Mouse (Mus musculus) hindbrain, embryonic 12.5 days (tissue): ENCODE measurements around the gene Rfpl4b. TPM values are rescaled to one million over a fixed set of nuclear protein-coding genes. Genes with fewer than 3 reads are reported as not detected.
"Not testable (repeated sequence)": the region's sequence is repeated elsewhere in the genome, so short reads cannot be mapped to it uniquely, and the experiment has no call there.

ENCODE experiments used
- ATAC-seq: fragments of 200-750 bp; cut with Nextera tagmentation; 2 replicates; pipeline ENCODE4 v1.8.0; 2017; ENCODE audit warnings: moderate TSS enrichment; ENCODE audit not compliant: low FRiP score
- H3K27ac ChIP-seq: fragments of 300-500 bp; sonication (generic); 2 replicates; pipeline ENCODE4 v1.5.1; 2016; ENCODE audit warnings: mild to moderate bottlenecking
- H3K27me3 ChIP-seq: fragments of 300-500 bp; sonication (generic); 2 replicates; pipeline ENCODE4 v1.6.1; 2016; ENCODE audit warnings: mild to moderate bottlenecking
- H3K36me3 ChIP-seq: fragments of 300-500 bp; sonication (generic); 2 replicates; pipeline ENCODE4 v1.6.1; 2016; ENCODE audit warnings: mild to moderate bottlenecking
- H3K4me1 ChIP-seq: fragments of 300-500 bp; sonication (generic); 2 replicates; pipeline ENCODE4 v1.6.1; 2016
- H3K4me2 ChIP-seq: fragments of 300-500 bp; sonication (generic); replicated peaks from 2 replicates; pipeline ENCODE4 v1.6.1; 2016; ENCODE audit warnings: mild to moderate bottlenecking
- H3K4me3 ChIP-seq: fragments of 300-500 bp; sonication (generic); 2 replicates; pipeline ENCODE4 v1.5.1; 2016; ENCODE audit warnings: mild to moderate bottlenecking
- H3K9ac ChIP-seq: fragments of 300-500 bp; sonication (generic); 2 replicates; pipeline ENCODE4 v1.6.1; 2016; ENCODE audit warnings: mild to moderate bottlenecking, moderate library complexity
- H3K9me3 ChIP-seq: fragments of 300-500 bp; sonication (generic); replicated peaks from 2 replicates; pipeline ENCODE4 v1.6.1; 2016; ENCODE audit warnings: mild to moderate bottlenecking
- WGBS: fragments of 180-500 bp; shearing (Covaris S2); methylation state at CpG from one replicate; pipeline ENCODE4 v1.1.7; 2016; 5-methylcytosine and 5-hydroxymethylcytosine counted together
- polyA plus RNA-seq: library from polyadenylated mRNA; unstranded; fragments of >200 nt; fragmentation: Nextera tagmentation; extraction: Ambion mirVana; gene quantifications from 2 replicates; pipeline ENCODE4 v1.2.1, GENCODE M21; 2016

Rfpl4b gene
- not detected in 2 replicates for polyA plus RNA-seq

GRCm38 (mm10) chr10:38821679-38822078, at the start of gene Rfpl4b:
Rfpl4b (minus strand) TSS chr10:38821779.
- WGBS: 88% methylated on average over 3 of the region's 3 CpGs

GRCm38 (mm10) chr10:38855186-38855585, 33.6 kb upstream of the Rfpl4b start:
- Histone ChIP-seq H3K4me3 (no peak overlapping the region), H3K9me3 (no peaks in the 10 kb centered on the region), H3K9ac (no peak overlapping the region), H3K4me1 (no peaks in the 10 kb centered on the region), H3K36me3 (no peaks in the 10 kb centered on the region), H3K4me2 (no peak overlapping the region), H3K27me3 (no peaks in the 10 kb centered on the region), H3K27ac (no peak overlapping the region)
- WGBS: 71% methylated on average over 2 of the region's 2 CpGs
- ATAC-seq: no peak

More at GRCm38 (mm10) chr10:38821679-38822078, at the start of gene Rfpl4b:
- Histone ChIP-seq H3K4me2 (no peak within 1 kb of the TSS), H3K4me1 (no peaks in the 10 kb centered on the region), H3K4me3 (no peak within 1 kb of the TSS), H3K9me3 (peaks cover 17% of the 10 kb centered on the region), H3K9ac (no peak within 1 kb of the TSS), H3K36me3 (no peaks in the 10 kb centered on the region), H3K27me3 (no peaks in the 10 kb centered on the region), H3K27ac (no peak within 1 kb of the TSS)
- ATAC-seq: no peak

GRCm38 (mm10) chr10:38850006-38850405, 28.4 kb upstream of the Rfpl4b start:
- WGBS: 52% methylated on average over 5 of the region's 5 CpGs
- not testable (repeated sequence) for H3K4me3 ChIP-seq, H3K36me3 ChIP-seq, ATAC-seq, H3K27me3 ChIP-seq, H3K9me3 ChIP-seq, H3K27ac ChIP-seq, H3K4me1 ChIP-seq, H3K9ac ChIP-seq, H3K4me2 ChIP-seq

DNA sequence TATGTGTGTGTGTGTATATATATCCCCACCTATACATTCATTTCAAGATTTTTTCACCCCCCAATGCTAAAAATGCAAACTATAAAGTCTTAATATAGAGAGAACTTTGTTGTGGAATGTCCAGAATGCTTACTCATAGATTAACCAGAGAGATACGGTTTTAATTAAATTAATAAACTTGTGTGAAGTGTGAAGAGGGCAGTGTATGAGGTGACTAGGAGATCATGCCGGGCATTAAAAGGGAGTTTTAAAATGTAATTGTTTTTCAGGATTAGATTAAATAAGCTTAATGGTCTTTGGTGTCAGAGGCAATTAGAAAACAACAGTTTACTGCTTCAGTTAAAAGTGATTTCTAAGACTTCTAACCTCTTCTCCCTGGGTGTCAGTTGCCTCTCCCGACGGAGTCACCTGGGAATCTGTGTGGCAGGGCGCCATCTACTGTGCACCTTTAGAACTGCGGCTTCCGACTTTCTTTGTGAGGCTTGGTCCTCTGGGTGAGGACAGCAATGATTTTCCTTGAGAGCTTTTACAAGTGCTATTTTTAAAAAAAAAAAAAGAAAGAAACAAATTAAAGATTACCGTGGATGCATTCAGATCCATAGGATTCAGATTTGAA, 27.4 kb upstream of the Rfpl4b start:
- Histone ChIP-seq H3K9me3 (no peaks in the 10 kb centered on the region), H3K27ac (no peak overlapping the region), H3K4me3 (no peak overlapping the region), H3K4me1 (no peaks in the 10 kb centered on the region), H3K27me3 (no peaks in the 10 kb centered on the region), H3K36me3 (no peaks in the 10 kb centered on the region), H3K4me2 (no peak overlapping the region), H3K9ac (no peak overlapping the region)
- WGBS: 22% methylated on average over 8 of the region's 8 CpGs
- ATAC-seq: no peak

- Histone ChIP-seq H3K4me3 (no peak overlapping the region), H3K27ac (no peak overlapping the region), H3K4me2 (no peak overlapping the region), H3K9me3 (no peaks in the 10 kb centered on the region), H3K27me3 (no peaks in the 10 kb centered on the region), H3K4me1 (no peaks in the 10 kb centered on the region), H3K9ac (no peak overlapping the region), H3K36me3 (no peaks in the 10 kb centered on the region)
- 80% methylated on average over 4 of the region's 4 CpGs for WGBS
- ATAC-seq: no peak
Measured at GRCm38 (mm10) chr10:38848231-38848630, 26.7 kb upstream of the Rfpl4b start.

DNA sequence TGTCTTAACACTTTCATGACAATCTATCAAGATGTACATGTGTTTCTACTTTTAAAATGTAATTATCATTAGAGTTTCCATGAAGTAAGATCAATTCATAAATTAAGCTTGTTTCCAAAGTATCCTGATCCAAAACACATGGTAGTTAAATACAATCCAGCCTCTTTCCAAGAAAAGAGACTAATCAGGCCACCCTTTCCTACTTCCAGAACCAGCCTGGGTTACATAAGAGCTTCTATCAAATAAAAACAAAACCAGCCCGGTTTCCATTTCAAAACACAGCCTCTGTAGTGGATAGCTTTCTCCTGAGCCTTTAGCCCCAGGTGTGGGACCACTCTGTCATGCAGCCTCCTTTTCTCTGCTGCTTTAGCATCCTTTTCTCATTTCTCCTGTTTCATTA, 2.2 kb upstream of the Rfpl4b start:
- Histone ChIP-seq H3K27me3 (no peaks in the 10 kb centered on the region), H3K9me3 (peaks cover 20% of the 10 kb centered on the region), H3K36me3 (no peaks in the 10 kb centered on the region), H3K4me3 (no peak overlapping the region), H3K27ac (no peak overlapping the region), H3K9ac (no peak overlapping the region), H3K4me2 (no peak overlapping the region), H3K4me1 (no peaks in the 10 kb centered on the region)
- 44% methylated on average over 1 of the region's 1 CpGs for WGBS
- no peak for ATAC-seq

GRCm38 (mm10) chr10:38806056-38806455, 15.5 kb downstream of the Rfpl4b start:
- Histone ChIP-seq H3K4me2 (no peak overlapping the region), H3K36me3 (no peaks in the 10 kb centered on the region), H3K27me3 (no peaks in the 10 kb centered on the region), H3K4me3 (no peak overlapping the region), H3K27ac (no peak overlapping the region), H3K9me3 (no peaks in the 10 kb centered on the region), H3K9ac (no peak overlapping the region), H3K4me1 (no peaks in the 10 kb centered on the region)
- no peak for ATAC-seq
- 88% methylated on average over 2 of the region's 2 CpGs for WGBS

DNA sequence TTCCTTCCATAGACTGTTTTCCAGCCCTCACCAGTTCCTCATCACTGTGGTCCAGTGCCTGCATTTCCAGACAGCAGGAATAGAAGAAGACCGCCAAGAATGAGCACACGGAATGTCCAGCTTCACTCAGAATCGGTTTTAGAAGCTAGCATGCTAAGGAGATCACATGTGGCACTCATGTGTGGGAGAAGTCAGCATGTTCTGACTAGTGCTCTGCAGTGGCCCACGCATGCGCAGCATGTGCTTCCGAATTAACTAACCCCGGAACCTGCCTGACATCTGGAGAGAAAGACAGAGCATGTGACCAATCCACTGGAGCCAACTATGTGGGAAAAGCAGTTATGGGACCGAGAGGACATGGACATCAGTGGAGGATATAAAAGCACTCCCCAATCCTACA, 17.5 kb downstream of the Rfpl4b start:
- Histone ChIP-seq H3K9me3 (no peaks in the 10 kb centered on the region; the same call in 1 of the 2 replicates), H3K4me1 (no peaks in the 10 kb centered on the region), H3K9ac (no peak overlapping the region), H3K4me2 (no peak overlapping the region), H3K27ac (no peak overlapping the region), H3K36me3 (no peaks in the 10 kb centered on the region), H3K27me3 (no peaks in the 10 kb centered on the region), H3K4me3 (no peak overlapping the region)
- ATAC-seq: no peak
- 94% methylated on average over 8 of the region's 8 CpGs for WGBS

DNA sequence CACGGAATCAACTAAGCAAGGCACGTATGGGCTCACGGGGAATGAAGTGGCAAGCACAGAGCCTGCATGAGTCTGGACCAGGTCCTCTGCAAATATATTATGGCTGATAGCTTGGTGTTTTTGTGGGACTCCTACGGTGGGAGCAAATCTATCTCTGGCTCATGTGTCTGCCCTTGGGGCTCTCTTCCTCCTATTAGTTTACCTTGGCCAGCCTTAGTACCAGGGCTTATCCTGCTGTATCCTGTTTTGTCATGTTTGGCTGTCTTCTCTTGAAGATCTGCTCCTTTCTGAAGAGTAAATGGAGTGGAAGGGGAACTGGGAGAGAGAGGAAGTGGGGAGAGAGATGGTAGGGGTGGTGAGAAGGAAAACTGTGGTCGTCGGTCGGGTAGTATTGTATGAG, 18.3 kb downstream of the Rfpl4b start:
- no peaks in the 10 kb centered on the region for H3K36me3 ChIP-seq
- no peak overlapping the region for H3K4me2 ChIP-seq
- no peak overlapping the region for H3K4me3 ChIP-seq
- no peaks in the 10 kb centered on the region for H3K4me1 ChIP-seq
- no peaks in the 10 kb centered on the region for H3K27me3 ChIP-seq
- 94% methylated on average over 7 of the region's 7 CpGs for WGBS
- H3K9ac ChIP-seq: no peak overlapping the region
- no peaks in the 10 kb centered on the region; the same call in 1 of the 2 replicates for H3K9me3 ChIP-seq
- H3K27ac ChIP-seq: no peak overlapping the region
- no peak for ATAC-seq

DNA sequence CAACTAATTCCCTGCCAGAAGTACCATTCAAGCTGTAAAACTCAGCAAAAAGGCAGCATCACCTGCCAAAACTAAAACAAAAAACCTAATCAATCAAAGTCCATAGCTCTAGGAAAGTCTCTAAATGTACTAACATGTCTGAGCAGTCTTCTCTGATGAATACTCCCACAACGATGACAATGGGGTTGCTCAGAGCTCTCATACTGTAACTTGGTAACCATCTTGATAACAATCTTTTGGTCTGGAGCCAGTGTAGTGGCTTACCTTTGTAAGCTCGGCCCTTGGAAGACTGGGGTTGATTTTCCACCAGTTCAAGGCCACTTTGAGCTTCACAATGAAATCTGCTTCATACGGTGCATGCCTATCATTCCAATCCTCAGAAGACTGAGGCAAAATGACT, 33.0 kb downstream of the Rfpl4b start:
- WGBS: 73% methylated on average over 3 of the region's 3 CpGs
- ATAC-seq: no peak
- H3K4me3 ChIP-seq: no peak overlapping the region

More for the DNA sequence above, 33.0 kb downstream of the Rfpl4b start:
- no peak overlapping the region for H3K4me2 ChIP-seq
- H3K9me3 ChIP-seq: no peaks in the 10 kb centered on the region
- H3K27me3 ChIP-seq: no peaks in the 10 kb centered on the region
- H3K4me1 ChIP-seq: no peaks in the 10 kb centered on the region
- no peak overlapping the region for H3K27ac ChIP-seq
- H3K36me3 ChIP-seq: no peaks in the 10 kb centered on the region
- no peak overlapping the region for H3K9ac ChIP-seq

Other genes with a start within 250 kb of the Rfpl4b start
- 29.7 and 35.5 TPM in 2 replicates for gene Lama4, start 143.7 kb upstream of the Rfpl4b start, polyA plus RNA-seq